Mouse (Mus musculus): Measurements from ENCODE around the gene Smtn.

Smtn gene

GRCm38 (mm10) chr11:3509181-3510085 is 31.0 kb downstream of the Smtn start:
- in situ Hi-C loops (cut with MseI, MboI): loop anchor here (5.0 kb wide), 1 partner anchor 32 kb away; no protein-coding TSS in a partner anchor

- in situ Hi-C loops (cut with MseI, MboI): no loop called here
Observed at GRCm38 (mm10) chr11:3508226-3508625, 32.2 kb downstream of the Smtn start.

GRCm38 (mm10) chr11:3503755-3504693 is 36.4 kb downstream of the Smtn start:
- in situ Hi-C loops (cut with MseI, MboI): no loop called here

- in situ Hi-C loops (cut with MseI, MboI): no loop called here
Observed at GRCm38 (mm10) chr11:3502459-3503072, 37.8 kb downstream of the Smtn start.

- in situ Hi-C loops (cut with MseI, MboI): no loop called here
Observed at GRCm38 (mm10) chr11:3502057-3502456, 38.4 kb downstream of the Smtn start.

GRCm38 (mm10) chr11:3497296-3497695 is 43.1 kb downstream of the Smtn start:
- in situ Hi-C loops (cut with MseI, MboI): no loop called here

GRCm38 (mm10) chr11:3496756-3497155 is 43.7 kb downstream of the Smtn start:
- in situ Hi-C loops (cut with MseI, MboI): no loop called here

- in situ Hi-C loops (cut with MseI, MboI): no loop called here
Observed at GRCm38 (mm10) chr11:3495496-3495895, 44.9 kb downstream of the Smtn start.

- in situ Hi-C loops (cut with MseI, MboI): no loop called here
Observed at GRCm38 (mm10) chr11:3494857-3495256, 45.6 kb downstream of the Smtn start.

GRCm38 (mm10) chr11:3492748-3493147 is 47.7 kb downstream of the Smtn start:
- in situ Hi-C loops (cut with MseI, MboI): no loop called here

- in situ Hi-C loops (cut with MseI, MboI): no loop called here
Observed at GRCm38 (mm10) chr11:3489036-3489435, 51.4 kb downstream of the Smtn start.

GRCm38 (mm10) chr11:3487952-3488570 is 52.4 kb downstream of the Smtn start, which contains the start of gene Pla2g3:
Pla2g3 (plus strand) TSS chr11:3488284.
- in situ Hi-C loops (cut with MseI, MboI): no loop called here

- in situ Hi-C loops (cut with MseI, MboI): no loop called here
Observed at GRCm38 (mm10) chr11:3486349-3486748, 54.1 kb downstream of the Smtn start.

GRCm38 (mm10) chr11:3483980-3484642 is 56.3 kb downstream of the Smtn start:
- in situ Hi-C loops (cut with MseI, MboI): no loop called here

GRCm38 (mm10) chr11:3475489-3475888 is 64.9 kb downstream of the Smtn start:
- in situ Hi-C loops (cut with MseI, MboI): loop anchor here (5.0 kb wide), 1 partner anchor 37 kb away; the partner anchor contains the start of gene Selenom (in 2 of the 2)

GRCm38 (mm10) chr11:3474480-3475115 is 65.8 kb downstream of the Smtn start:
- in situ Hi-C loops (cut with MseI, MboI): loop anchor here (5.0 kb wide), 1 partner anchor 38 kb away; the partner anchor contains the start of gene Selenom (in 2 of the 2)

GRCm38 (mm10) chr11:3472484-3472883 is 67.9 kb downstream of the Smtn start:
- in situ Hi-C loops (cut with MseI, MboI): no loop called here

- in situ Hi-C loops (cut with MseI, MboI): no loop called here
Observed at GRCm38 (mm10) chr11:3471448-3471850, 69.0 kb downstream of the Smtn start.

All from mouse trophoblast stem cell (cell line).